Mouse (Mus musculus) ES-Bruce4 (cell line): ENCODE measurements around the gene L3mbtl2. TPM values are rescaled to one million over a fixed set of nuclear protein-coding genes. Genes with fewer than 3 reads are reported as not detected.

Experiments used
- H3K27ac ChIP-seq: 2 replicates; pipeline ENCODE4 v1.5.1; 2012; ENCODE audit warnings: low read length, inconsistent platforms; ENCODE audit not compliant: insufficient read depth
- H3K27me3 ChIP-seq: 2 replicates; pipeline ENCODE4 v1.6.1; 2012; ENCODE audit warnings: mild to moderate bottlenecking, low read length, inconsistent platforms; ENCODE audit not compliant: control insufficient read depth, poor library complexity, insufficient read depth, severe bottlenecking
- H3K36me3 ChIP-seq: 2 replicates; pipeline ENCODE4 v1.6.1; 2012; ENCODE audit warnings: inconsistent platforms, mild to moderate bottlenecking, low read length, moderate library complexity; ENCODE audit not compliant: control insufficient read depth, poor library complexity, insufficient read depth, severe bottlenecking
- H3K4me1 ChIP-seq: one replicate; pipeline ENCODE4 v1.8.1; 2011; ENCODE audit warnings: low read length; ENCODE audit not compliant: control insufficient read depth, insufficient read depth
- H3K4me3 ChIP-seq: 2 replicates; pipeline ENCODE4 v1.5.1; 2011; ENCODE audit warnings: low read depth, mild to moderate bottlenecking, low read length
- H3K9ac ChIP-seq: 2 replicates; pipeline ENCODE4 v1.6.1; 2012; ENCODE audit warnings: low read depth, mild to moderate bottlenecking, inconsistent platforms; ENCODE audit not compliant: poor library complexity, severe bottlenecking
- H3K9me3 ChIP-seq: replicated peaks from 2 replicates; pipeline ENCODE4 v1.6.1; 2012; ENCODE audit warnings: mild to moderate bottlenecking, low read length, inconsistent platforms; ENCODE audit not compliant: control insufficient read depth, poor library complexity, insufficient read depth, severe bottlenecking
- CTCF ChIP-seq: IDR thresholded peaks from one replicate; pipeline ENCODE4 v1.8.1; 2011; ENCODE audit warnings: low read depth, low read length
- EP300 ChIP-seq: IDR thresholded peaks from 2 replicates; pipeline ENCODE4 v1.6.1; 2011; ENCODE audit warnings: low read depth, low read length; ENCODE audit not compliant: insufficient read depth
- POLR2A ChIP-seq: IDR thresholded peaks from one replicate; pipeline ENCODE4 v1.8.1; 2011; ENCODE audit warnings: low read length; ENCODE audit not compliant: insufficient read depth
- polyA plus RNA-seq: library from polyadenylated mRNA; stranded (reverse); fragments of >200 nt; gene quantifications from 2 replicates; pipeline ENCODE4 v1.2.4, GENCODE M21; 2011; ENCODE audit warnings: low read depth; ENCODE audit not compliant: missing spikeins, insufficient read depth, insufficient read length

L3mbtl2 gene
- polyA plus RNA-seq, 1 experiment: 49.3 TPM

GRCm38 (mm10) chr15:81693967-81694881, 30.5 kb downstream of the L3mbtl2 start:
- no peak for TF ChIP-seq POLR2A
- TF ChIP-seq CTCF: peak; percentile 63
- Histone ChIP-seq H3K27me3 (no peaks in the 10 kb centered on the region), H3K27ac (no peak overlapping the region), H3K9ac (peak overlapping the region; percentile 67), H3K9me3 (no peaks in the 10 kb centered on the region), H3K4me1 (no peaks in the 10 kb centered on the region), H3K4me3 (peak overlapping the region; percentile 45), H3K36me3 (no peaks in the 10 kb centered on the region)

GRCm38 (mm10) chr15:81694891-81695290, 31.2 kb downstream of the L3mbtl2 start:
- Histone ChIP-seq H3K27me3 (no peaks in the 10 kb centered on the region), H3K36me3 (no peaks in the 10 kb centered on the region), H3K4me1 (no peaks in the 10 kb centered on the region), H3K4me3 (peak overlapping the region; percentile 45), H3K9me3 (no peaks in the 10 kb centered on the region), H3K27ac (no peak overlapping the region), H3K9ac (peak overlapping the region; percentile 67)
- TF ChIP-seq EP300: no peak
- no peak for TF ChIP-seq POLR2A
- TF ChIP-seq CTCF: no peak

GRCm38 (mm10) chr15:81697175-81697574, 33.5 kb downstream of the L3mbtl2 start, which contains the start of gene Chadl:
Gene Chadl (minus strand): TSS chr15:81697287.
- no peak for TF ChIP-seq CTCF
- no peak for TF ChIP-seq POLR2A
- no peak for TF ChIP-seq EP300
- no peaks in the 10 kb centered on the region for H3K27me3 ChIP-seq
- H3K9ac ChIP-seq: no peak within 1 kb of the TSS
- H3K9me3 ChIP-seq: no peaks in the 10 kb centered on the region
- no peaks in the 10 kb centered on the region for H3K36me3 ChIP-seq
- no peak within 1 kb of the TSS for H3K27ac ChIP-seq
- H3K4me3 ChIP-seq: no peak within 1 kb of the TSS
- no peaks in the 10 kb centered on the region for H3K4me1 ChIP-seq

GRCm38 (mm10) chr15:81697847-81698246, 34.2 kb downstream of the L3mbtl2 start:
- H3K9me3 ChIP-seq: no peaks in the 10 kb centered on the region
- no peaks in the 10 kb centered on the region for H3K4me1 ChIP-seq
- no peak overlapping the region for H3K27ac ChIP-seq
- no peaks in the 10 kb centered on the region for H3K36me3 ChIP-seq
- no peak overlapping the region for H3K9ac ChIP-seq
- no peak overlapping the region for H3K4me3 ChIP-seq
- no peaks in the 10 kb centered on the region for H3K27me3 ChIP-seq
- TF ChIP-seq EP300 (no peak), CTCF (peak; percentile 28)

GRCm38 (mm10) chr15:81698532-81698931, 34.8 kb downstream of the L3mbtl2 start:
- no peak overlapping the region for H3K27ac ChIP-seq
- no peaks in the 10 kb centered on the region for H3K27me3 ChIP-seq
- no peaks in the 10 kb centered on the region for H3K4me1 ChIP-seq
- H3K36me3 ChIP-seq: 0 out of 2 replicates have a peak, but pooled peaks cover 3% of the 10 kb centered on the region
- H3K9ac ChIP-seq: no peak overlapping the region
- no peaks in the 10 kb centered on the region for H3K9me3 ChIP-seq
- H3K4me3 ChIP-seq: no peak overlapping the region
- TF ChIP-seq EP300 (no peak), POLR2A (no peak), CTCF (no peak)

GRCm38 (mm10) chr15:81700161-81700560, 36.5 kb downstream of the L3mbtl2 start:
- H3K9me3 ChIP-seq: no peaks in the 10 kb centered on the region
- TF ChIP-seq CTCF: no peak
- TF ChIP-seq EP300: no peak
- TF ChIP-seq POLR2A: no peak
- H3K4me1 ChIP-seq: no peaks in the 10 kb centered on the region
- H3K4me3 ChIP-seq: no peak overlapping the region
- no peaks in the 10 kb centered on the region for H3K27me3 ChIP-seq
- H3K36me3 ChIP-seq: peaks cover 14% of the 10 kb centered on the region
- H3K27ac ChIP-seq: peak overlapping the region; percentile 73
- H3K9ac ChIP-seq: no peak overlapping the region
